Mouse (Mus musculus) liver, postnatal 0 days (tissue): ENCODE measurements around the gene Zbtb46.

Experiments
- CTCF ChIP-seq: sonication (generic); IDR thresholded peaks from 2 replicates; pipeline ENCODE4 v1.5.1; 2016; ENCODE audit warnings: antibody characterized with exemption, low read depth
- EP300 ChIP-seq: IDR thresholded peaks from 2 replicates; pipeline ENCODE4 v1.6.1; 2016; ENCODE audit warnings: antibody characterized with exemption, low read depth, mild to moderate bottlenecking

GRCm38 (mm10) chr2:181381107-181381506, 78.1 kb downstream of the Zbtb46 start:
- no peak for TF ChIP-seq CTCF
- TF ChIP-seq EP300, result no peak
